Mouse (Mus musculus) limb, embryonic 14.5 days (tissue): ENCODE data around the gene Samhd1. TPM values are rescaled to one million over a fixed set of nuclear protein-coding genes. Genes with fewer than 3 reads are reported as not detected.

ENCODE experiments used
- ATAC-seq: fragments of 200-750 bp; cut with Nextera tagmentation; 2 replicates; pipeline ENCODE4 v1.8.0; 2017; ENCODE audit warnings: low read depth, moderate number of reproducible peaks, moderate TSS enrichment; ENCODE audit not compliant: low FRiP score
- DNase-seq: peaks from one replicate; pipeline ENCODE4 v3.0.0-alpha.2; 2015; ENCODE audit warnings: low spot score
- H3K27ac ChIP-seq: fragments of 300-500 bp; sonication (generic); replicated peaks from 2 replicates; pipeline ENCODE4 v1.5.1; 2014; ENCODE audit warnings: low read depth, mild to moderate bottlenecking, low read length, moderate library complexity, mixed read lengths
- H3K27me3 ChIP-seq: fragments of 300-500 bp; sonication (generic); 2 replicates; pipeline ENCODE4 v1.6.1; 2014; ENCODE audit warnings: low read length, mixed read lengths; ENCODE audit not compliant: control insufficient read depth, insufficient read depth
- H3K36me3 ChIP-seq: fragments of 300-500 bp; sonication (generic); 2 replicates; pipeline ENCODE4 v1.6.1; 2014; ENCODE audit warnings: mild to moderate bottlenecking, low read length, moderate library complexity, mixed read lengths; ENCODE audit not compliant: control insufficient read depth, insufficient read depth
- H3K4me1 ChIP-seq: fragments of 300-500 bp; sonication (generic); 2 replicates; pipeline ENCODE4 v1.6.1; 2014; ENCODE audit warnings: antibody characterized with exemption, low read length, mixed read lengths; ENCODE audit not compliant: control insufficient read depth, insufficient read depth
- H3K4me2 ChIP-seq: fragments of 300-500 bp; sonication (generic); replicated peaks from 2 replicates; pipeline ENCODE4 v1.6.1; 2014; ENCODE audit warnings: low read depth, mild to moderate bottlenecking, low read length, moderate library complexity; ENCODE audit not compliant: severe bottlenecking
- H3K4me3 ChIP-seq: fragments of 300-500 bp; sonication (generic); replicated peaks from 2 replicates; pipeline ENCODE4 v1.5.1; 2014; ENCODE audit warnings: low read length
- H3K9ac ChIP-seq: fragments of 300-500 bp; sonication (generic); 2 replicates; pipeline ENCODE4 v1.6.1; 2014; ENCODE audit warnings: mild to moderate bottlenecking, low read depth, low read length, moderate library complexity; ENCODE audit not compliant: severe bottlenecking
- H3K9me3 ChIP-seq: fragments of 300-500 bp; sonication (generic); 2 replicates; pipeline ENCODE4 v1.6.1; 2016; ENCODE audit warnings: low read length; ENCODE audit not compliant: control insufficient read depth
- POLR2A ChIP-seq: fragments of 200-500 bp; IDR thresholded peaks from 2 replicates; pipeline ENCODE4 v1.8.0; 2012; ENCODE audit warnings: inconsistent platforms, mild to moderate bottlenecking, moderate library complexity, borderline replicate concordance; ENCODE audit not compliant: insufficient read depth, insufficient read length; ENCODE audit errors: extremely low read depth
- WGBS: fragments of 180-500 bp; shearing (Covaris S2); extraction: QIAGEN DNeasy Blood & Tissue Kit; methylation state at CpG from one replicate; pipeline ENCODE4 v1.1.7; 2014; 5-methylcytosine and 5-hydroxymethylcytosine counted together
- polyA plus RNA-seq, 2 experiments: library from polyadenylated mRNA; depleted of rRNA in 1 of 2; stranded (reverse) in 1 of 2; unstranded in 1 of 2; fragments of >200 nt; fragmentation: Nextera tagmentation in 1 of 2; extraction: Ambion mirVana in 1 of 2; gene quantifications; 2 replicates each; pipeline versions ENCODE4 v1.2.1 to v1.2.3; 2012 to 2014

Gene Samhd1
- polyA plus RNA-seq, 2 experiments: 24.3 to 33.6 TPM

DNA sequence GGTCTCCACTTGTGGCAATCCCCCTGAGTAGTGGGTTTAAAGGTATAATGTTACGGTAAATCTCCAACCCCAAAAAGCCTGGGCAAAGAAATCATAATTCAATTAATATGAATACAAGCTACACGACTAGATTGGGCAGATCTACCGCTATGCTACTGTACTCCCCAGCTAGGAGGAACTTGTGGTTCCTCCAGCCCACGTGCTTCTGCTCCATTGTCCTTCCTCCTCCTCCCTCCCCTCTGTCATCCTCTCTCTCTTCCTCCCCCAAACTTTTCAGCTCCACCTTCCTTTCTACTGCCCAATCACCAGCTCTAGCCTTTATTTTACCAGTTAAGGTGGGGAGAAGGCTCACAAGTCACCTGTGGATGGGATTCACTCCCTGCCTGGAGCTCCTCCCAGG is 26.8 kb downstream of the Samhd1 start:
- no peak for DNase-seq
- peaks cover 54% of the 10 kb centered on the region for H3K36me3 ChIP-seq
- ATAC-seq: no peak
- no peak overlapping the region for H3K4me3 ChIP-seq
- H3K27me3 ChIP-seq: no peaks in the 10 kb centered on the region
- no peak for TF ChIP-seq POLR2A
- H3K9ac ChIP-seq: no peak overlapping the region
- WGBS: 88% methylated on average over 4 of the region's 4 CpGs
- no peak overlapping the region for H3K27ac ChIP-seq
- no peaks in the 10 kb centered on the region for H3K4me1 ChIP-seq
- H3K4me2 ChIP-seq: no peak overlapping the region
- H3K9me3 ChIP-seq: no peaks in the 10 kb centered on the region

- Histone ChIP-seq H3K27me3 (no peaks in the 10 kb centered on the region), H3K4me2 (no peak overlapping the region), H3K9me3 (no peaks in the 10 kb centered on the region), H3K9ac (no peak overlapping the region), H3K27ac (no peak overlapping the region), H3K36me3 (peaks cover 49% of the 10 kb centered on the region), H3K4me1 (no peaks in the 10 kb centered on the region), H3K4me3 (no peak overlapping the region)
- TF ChIP-seq POLR2A: no peak
- DNase-seq (no peak), ATAC-seq (no peak)
- 88% methylated on average over 8 of the region's 8 CpGs for WGBS
Observed at GRCm38 (mm10) chr2:157104454-157104853, 30.6 kb downstream of the Samhd1 start.

- no peak for TF ChIP-seq POLR2A
- Histone ChIP-seq H3K4me2 (no peak overlapping the region), H3K36me3 (peaks cover 44% of the 10 kb centered on the region), H3K27ac (no peak overlapping the region), H3K9me3 (no peaks in the 10 kb centered on the region), H3K4me1 (no peaks in the 10 kb centered on the region), H3K9ac (no peak overlapping the region), H3K27me3 (no peaks in the 10 kb centered on the region), H3K4me3 (no peak overlapping the region)
- DNase-seq (no peak), ATAC-seq (no peak)
- WGBS: 78% methylated on average over 2 of the region's 2 CpGs
Observed at GRCm38 (mm10) chr2:157102256-157102655, 32.8 kb downstream of the Samhd1 start.

GRCm38 (mm10) chr2:157101650-157102049 is 33.4 kb downstream of the Samhd1 start:
- H3K9ac ChIP-seq: no peak overlapping the region
- peaks cover 44% of the 10 kb centered on the region for H3K36me3 ChIP-seq
- H3K27ac ChIP-seq: no peak overlapping the region
- H3K4me2 ChIP-seq: no peak overlapping the region
- no peaks in the 10 kb centered on the region for H3K4me1 ChIP-seq
- H3K4me3 ChIP-seq: no peak overlapping the region
- no peaks in the 10 kb centered on the region for H3K27me3 ChIP-seq
- 96% methylated on average over 9 of the region's 9 CpGs for WGBS
- DNase-seq: no peak
- ATAC-seq: no peak
- no peaks in the 10 kb centered on the region for H3K9me3 ChIP-seq
- TF ChIP-seq POLR2A: no peak

DNA sequence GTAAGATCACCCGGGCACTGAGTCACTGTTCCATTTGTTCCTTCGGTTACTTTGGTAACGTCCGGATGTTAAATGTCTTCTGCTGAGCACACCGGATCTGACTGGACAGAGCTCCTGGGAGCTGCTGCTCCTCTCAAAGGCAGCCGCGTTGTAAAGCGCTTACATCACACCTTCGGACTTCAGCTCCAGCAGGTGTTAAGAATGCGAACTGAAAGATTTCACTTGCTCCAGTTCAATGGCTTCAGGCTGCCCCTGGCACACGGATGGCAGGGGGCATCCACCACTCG is 34.8 kb downstream of the Samhd1 start:
- no peak overlapping the region for H3K4me2 ChIP-seq
- H3K27me3 ChIP-seq: no peaks in the 10 kb centered on the region
- no peak for TF ChIP-seq POLR2A
- no peak for DNase-seq
- no peak overlapping the region for H3K27ac ChIP-seq
- peaks cover 41% of the 10 kb centered on the region for H3K36me3 ChIP-seq
- WGBS: 83% methylated on average over 12 of the region's 12 CpGs
- no peak overlapping the region for H3K9ac ChIP-seq
- H3K9me3 ChIP-seq: no peaks in the 10 kb centered on the region
- H3K4me1 ChIP-seq: no peaks in the 10 kb centered on the region
- ATAC-seq: no peak
- H3K4me3 ChIP-seq: no peak overlapping the region
